Mouse (Mus musculus) limb, embryonic 14.5 days (tissue): ENCODE data around the gene Nrip1. TPM values are rescaled to one million over a fixed set of nuclear protein-coding genes. Genes with fewer than 3 reads are reported as not detected.

ENCODE experiments used
- ATAC-seq: fragments of 200-750 bp; cut with Nextera tagmentation; 2 replicates; pipeline ENCODE4 v1.8.0; 2017; ENCODE audit warnings: low read depth, moderate number of reproducible peaks, moderate TSS enrichment; ENCODE audit not compliant: low FRiP score
- DNase-seq: peaks from one replicate; pipeline ENCODE4 v3.0.0-alpha.2; 2015; ENCODE audit warnings: low spot score
- H3K27ac ChIP-seq: fragments of 300-500 bp; sonication (generic); replicated peaks from 2 replicates; pipeline ENCODE4 v1.5.1; 2014; ENCODE audit warnings: low read depth, mild to moderate bottlenecking, low read length, moderate library complexity, mixed read lengths
- H3K27me3 ChIP-seq: fragments of 300-500 bp; sonication (generic); 2 replicates; pipeline ENCODE4 v1.6.1; 2014; ENCODE audit warnings: low read length, mixed read lengths; ENCODE audit not compliant: control insufficient read depth, insufficient read depth
- H3K36me3 ChIP-seq: fragments of 300-500 bp; sonication (generic); 2 replicates; pipeline ENCODE4 v1.6.1; 2014; ENCODE audit warnings: mild to moderate bottlenecking, low read length, moderate library complexity, mixed read lengths; ENCODE audit not compliant: control insufficient read depth, insufficient read depth
- H3K4me1 ChIP-seq: fragments of 300-500 bp; sonication (generic); 2 replicates; pipeline ENCODE4 v1.6.1; 2014; ENCODE audit warnings: antibody characterized with exemption, low read length, mixed read lengths; ENCODE audit not compliant: control insufficient read depth, insufficient read depth
- H3K4me2 ChIP-seq: fragments of 300-500 bp; sonication (generic); replicated peaks from 2 replicates; pipeline ENCODE4 v1.6.1; 2014; ENCODE audit warnings: low read depth, mild to moderate bottlenecking, low read length, moderate library complexity; ENCODE audit not compliant: severe bottlenecking
- H3K4me3 ChIP-seq: fragments of 300-500 bp; sonication (generic); replicated peaks from 2 replicates; pipeline ENCODE4 v1.5.1; 2014; ENCODE audit warnings: low read length
- H3K9ac ChIP-seq: fragments of 300-500 bp; sonication (generic); 2 replicates; pipeline ENCODE4 v1.6.1; 2014; ENCODE audit warnings: mild to moderate bottlenecking, low read depth, low read length, moderate library complexity; ENCODE audit not compliant: severe bottlenecking
- H3K9me3 ChIP-seq: fragments of 300-500 bp; sonication (generic); 2 replicates; pipeline ENCODE4 v1.6.1; 2016; ENCODE audit warnings: low read length; ENCODE audit not compliant: control insufficient read depth
- POLR2A ChIP-seq: fragments of 200-500 bp; IDR thresholded peaks from 2 replicates; pipeline ENCODE4 v1.8.0; 2012; ENCODE audit warnings: inconsistent platforms, mild to moderate bottlenecking, moderate library complexity, borderline replicate concordance; ENCODE audit not compliant: insufficient read depth, insufficient read length; ENCODE audit errors: extremely low read depth
- WGBS: fragments of 180-500 bp; shearing (Covaris S2); extraction: QIAGEN DNeasy Blood & Tissue Kit; methylation state at CpG from one replicate; pipeline ENCODE4 v1.1.7; 2014; 5-methylcytosine and 5-hydroxymethylcytosine counted together
- polyA plus RNA-seq, 2 experiments: library from polyadenylated mRNA; depleted of rRNA in 1 of 2; stranded (reverse) in 1 of 2; unstranded in 1 of 2; fragments of >200 nt; fragmentation: Nextera tagmentation in 1 of 2; extraction: Ambion mirVana in 1 of 2; gene quantifications; 2 replicates each; pipeline versions ENCODE4 v1.2.1 to v1.2.3; 2012 to 2014

The Nrip1 gene
- polyA plus RNA-seq, 2 experiments = 6.9 to 37.3 TPM

GRCm38 (mm10) chr16:76349053-76349452 is 24.6 kb downstream of the Nrip1 start:
- no peak for TF ChIP-seq POLR2A
- Histone ChIP-seq H3K4me3 (no peak overlapping the region), H3K4me1 (no peaks in the 10 kb centered on the region), H3K9me3 (no peaks in the 10 kb centered on the region; the same call in 1 of the 2 replicates), H3K9ac (no peak overlapping the region), H3K27ac (no peak overlapping the region), H3K36me3 (peaks cover 16% of the 10 kb centered on the region), H3K27me3 (no peaks in the 10 kb centered on the region), H3K4me2 (no peak overlapping the region)
- ATAC-seq (no peak), DNase-seq (no peak)
- 80% methylated on average over 11 of the region's 11 CpGs for WGBS

- peaks cover 16% of the 10 kb centered on the region for H3K36me3 ChIP-seq
- no peak overlapping the region for H3K9ac ChIP-seq
- no peak for TF ChIP-seq POLR2A
- WGBS = 93% methylated on average over 13 of the region's 13 CpGs
- H3K27ac ChIP-seq = no peak overlapping the region
- ATAC-seq = no peak
- H3K4me3 ChIP-seq = no peak overlapping the region
- H3K4me2 ChIP-seq = no peak overlapping the region
- H3K4me1 ChIP-seq = no peaks in the 10 kb centered on the region
- no peaks in the 10 kb centered on the region; the same call in 1 of the 2 replicates for H3K9me3 ChIP-seq
- H3K27me3 ChIP-seq = no peaks in the 10 kb centered on the region
- no peak for DNase-seq
These were observed 25.8 kb downstream of the Nrip1 start for GRCm38 (mm10) chr16:76347719-76348421.

DNA sequence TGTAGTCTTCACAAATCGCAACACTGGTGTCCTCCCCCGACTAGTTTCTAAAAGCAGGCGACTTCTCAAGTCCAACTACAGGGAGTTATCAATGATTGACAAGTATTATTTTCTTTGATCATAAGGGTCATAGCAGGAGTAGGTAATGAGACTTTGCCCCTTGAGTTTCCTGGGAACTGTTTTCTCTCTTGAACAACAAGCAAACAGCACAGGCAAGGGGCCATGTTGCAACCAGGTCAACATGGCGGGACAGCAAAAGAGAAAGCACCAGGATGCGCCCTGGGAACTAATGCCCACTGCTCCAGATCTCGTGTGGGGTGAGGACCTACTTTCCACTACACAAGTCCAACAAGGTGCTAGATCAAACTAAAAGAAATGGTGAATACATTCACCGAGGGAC is 27.3 kb downstream of the Nrip1 start:
- DNase-seq = no peak
- 96% methylated on average over 7 of the region's 7 CpGs for WGBS
- TF ChIP-seq POLR2A = no peak
- no peaks in the 10 kb centered on the region for H3K4me1 ChIP-seq
- H3K9me3 ChIP-seq = no peaks in the 10 kb centered on the region; the same call in 1 of the 2 replicates
- H3K9ac ChIP-seq = no peak overlapping the region
- no peak overlapping the region for H3K4me2 ChIP-seq
- peaks cover 16% of the 10 kb centered on the region for H3K36me3 ChIP-seq
- H3K27ac ChIP-seq = no peak overlapping the region
- H3K27me3 ChIP-seq = no peaks in the 10 kb centered on the region
- ATAC-seq = no peak
- no peak overlapping the region for H3K4me3 ChIP-seq

DNA sequence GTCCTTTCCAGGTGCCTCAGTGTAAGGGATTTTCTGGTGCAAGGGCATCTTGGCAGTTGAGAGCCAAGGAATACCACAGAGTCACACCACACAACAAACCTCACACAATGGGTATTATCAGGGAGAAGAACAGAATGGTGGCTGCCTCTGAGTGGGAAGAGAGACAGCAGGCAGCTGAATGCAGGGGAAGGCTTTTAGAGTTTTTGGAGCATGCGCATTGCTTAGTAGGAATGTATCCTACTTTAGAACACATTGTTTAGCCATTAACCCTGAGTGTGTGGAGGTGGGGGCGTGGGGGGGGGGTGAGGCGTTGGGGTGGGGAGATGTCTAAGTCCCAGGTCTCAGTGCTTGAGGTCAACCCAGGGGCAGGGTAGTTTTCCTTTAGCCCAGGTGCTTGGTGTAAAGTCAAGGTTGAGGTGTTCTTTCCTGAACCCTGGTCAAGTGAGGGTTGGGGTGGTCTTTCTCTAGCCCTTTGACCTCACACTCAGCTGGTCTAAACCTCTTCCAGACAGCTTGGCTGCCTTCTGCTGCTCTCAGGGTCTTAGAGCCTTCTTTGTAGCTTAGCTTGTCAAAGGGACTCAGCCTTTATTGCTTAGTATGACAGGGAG is 28.8 kb downstream of the Nrip1 start:
- WGBS = 100% methylated on average over 3 of the region's 3 CpGs
- no peak for ATAC-seq
- Histone ChIP-seq H3K9me3 (no peaks in the 10 kb centered on the region; the same call in 1 of the 2 replicates), H3K4me2 (no peak overlapping the region), H3K27me3 (no peaks in the 10 kb centered on the region), H3K36me3 (peaks cover 7% of the 10 kb centered on the region), H3K4me3 (no peak overlapping the region), H3K27ac (no peak overlapping the region), H3K9ac (no peak overlapping the region), H3K4me1 (no peaks in the 10 kb centered on the region)
- no peak for TF ChIP-seq POLR2A
- DNase-seq = no peak

DNA sequence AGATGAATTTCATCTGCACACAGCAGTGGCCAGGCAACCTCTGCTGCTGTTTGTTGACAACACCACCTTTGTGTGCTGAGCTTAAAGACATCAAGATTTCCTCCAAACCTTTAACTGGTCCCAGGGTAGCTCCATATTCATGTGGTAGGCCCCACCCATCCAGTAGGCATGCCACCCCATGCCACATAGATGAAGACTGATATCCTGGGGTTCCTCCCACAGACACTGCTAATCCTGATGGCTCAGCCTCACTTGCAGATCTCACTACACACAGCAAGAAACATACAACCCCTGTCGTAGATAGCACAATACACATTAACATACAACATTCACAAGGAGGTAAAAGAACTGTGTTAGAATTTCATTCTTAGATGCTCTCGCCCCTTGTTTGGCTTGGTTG is 29.6 kb downstream of the Nrip1 start:
- Histone ChIP-seq H3K4me2 (no peak overlapping the region), H3K27me3 (no peaks in the 10 kb centered on the region), H3K9ac (no peak overlapping the region), H3K4me3 (no peak overlapping the region), H3K27ac (no peak overlapping the region), H3K36me3 (no peaks in the 10 kb centered on the region), H3K9me3 (no peaks in the 10 kb centered on the region; the same call in 1 of the 2 replicates), H3K4me1 (no peaks in the 10 kb centered on the region)
- DNase-seq (no peak), ATAC-seq (no peak)
- WGBS = 100% methylated on average over 2 of the region's 2 CpGs
- no peak for TF ChIP-seq POLR2A
